Mouse (Mus musculus): ENCODE measurements at regions not wholly inside any gene's neighbourhood (a gene's known extent, or its start where the extent isn't known, plus 50 kb on each side); places are given as distances from the start of the nearest gene placed in this dataset.

GRCm38 (mm10) chr9:94219116-94219515 is 318.8 kb downstream of the 1190002N15Rik start:
- Histone ChIP-seq H3K4me3 (replicated peaks) (no peak overlapping the region), H3K9ac (no peak overlapping the region), H3K4me2 (no peak overlapping the region), H3K4me1 (no peaks in the 10 kb centered on the region), H3K36me3 (no peaks in the 10 kb centered on the region), H3K9me3 (no peaks in the 10 kb centered on the region), H3K27me3 (replicated peaks) (no peaks in the 10 kb centered on the region), H3K27ac (no peak overlapping the region)
- WGBS, result 63% methylated on average over 2 of the region's 2 CpGs
- no peak for ATAC-seq (ENCODE audit: insufficient read depth, low FRiP score, low read depth)

GRCm38 (mm10) chr9:94216414-94217279 is 321.2 kb downstream of the 1190002N15Rik start:
- no peak overlapping the region for H3K4me2 ChIP-seq
- ATAC-seq (ENCODE audit: insufficient read depth, low FRiP score, low read depth), result no peak
- WGBS, result 66% methylated on average over 8 of the region's 8 CpGs
- no peak overlapping the region for H3K9ac ChIP-seq
- H3K4me1 ChIP-seq, result no peaks in the 10 kb centered on the region
- H3K36me3 ChIP-seq, result no peaks in the 10 kb centered on the region
- no peaks in the 10 kb centered on the region for H3K9me3 ChIP-seq
- no peaks in the 10 kb centered on the region for H3K27me3 ChIP-seq (replicated peaks)
- no peak overlapping the region for H3K27ac ChIP-seq
- H3K4me3 ChIP-seq (replicated peaks), result no peak overlapping the region

- WGBS, result 33% methylated on average over 9 of the region's 9 CpGs
- no peak overlapping the region for H3K27ac ChIP-seq
- H3K4me3 ChIP-seq (replicated peaks), result no peak overlapping the region
- H3K4me1 ChIP-seq, result no peaks in the 10 kb centered on the region
- ATAC-seq (ENCODE audit: insufficient read depth, low FRiP score, low read depth), result no peak
- H3K9me3 ChIP-seq, result no peaks in the 10 kb centered on the region
- H3K36me3 ChIP-seq, result no peaks in the 10 kb centered on the region
- no peak overlapping the region for H3K9ac ChIP-seq
- no peaks in the 10 kb centered on the region for H3K27me3 ChIP-seq (replicated peaks)
- no peak overlapping the region for H3K4me2 ChIP-seq
Measured at GRCm38 (mm10) chr9:94210467-94211249, 327.2 kb downstream of the 1190002N15Rik start.

GRCm38 (mm10) chr9:94208987-94209386 is 328.9 kb downstream of the 1190002N15Rik start:
- H3K27ac ChIP-seq, result no peak overlapping the region
- H3K4me1 ChIP-seq, result no peaks in the 10 kb centered on the region
- no peaks in the 10 kb centered on the region for H3K27me3 ChIP-seq (replicated peaks)
- H3K9me3 ChIP-seq, result no peaks in the 10 kb centered on the region
- ATAC-seq (ENCODE audit: insufficient read depth, low FRiP score, low read depth), result no peak
- no peak overlapping the region for H3K4me2 ChIP-seq
- no peak overlapping the region for H3K4me3 ChIP-seq (replicated peaks)
- no peaks in the 10 kb centered on the region for H3K36me3 ChIP-seq
- H3K9ac ChIP-seq, result no peak overlapping the region
- 90% methylated on average over 3 of the region's 3 CpGs for WGBS

DNA sequence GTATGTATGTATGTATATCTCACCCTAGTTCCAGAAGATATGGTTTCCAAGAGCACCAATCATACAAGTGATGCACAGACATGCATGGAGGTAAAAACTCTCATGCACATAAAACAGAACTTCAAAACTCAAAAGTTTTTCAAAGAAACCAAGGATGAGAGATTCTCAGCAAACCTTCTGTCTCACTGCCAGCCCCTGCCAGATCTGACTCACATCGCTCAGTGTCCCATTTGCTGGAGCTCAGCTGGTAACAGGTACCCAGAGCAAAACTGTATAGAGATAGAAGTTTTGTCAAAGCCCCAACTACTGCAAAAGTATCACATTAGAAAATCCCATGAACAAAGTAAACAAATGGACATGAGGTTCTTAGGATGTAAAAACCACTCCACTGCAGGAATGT is 337.0 kb downstream of the 1190002N15Rik start:
- Histone ChIP-seq H3K4me3 (replicated peaks) (no peak overlapping the region), H3K4me2 (no peak overlapping the region), H3K9ac (no peak overlapping the region), H3K9me3 (no peaks in the 10 kb centered on the region), H3K36me3 (no peaks in the 10 kb centered on the region), H3K4me1 (no peaks in the 10 kb centered on the region), H3K27me3 (replicated peaks) (no peaks in the 10 kb centered on the region), H3K27ac (no peak overlapping the region)
- WGBS, result 81% methylated on average over 1 of the region's 1 CpGs
- ATAC-seq (ENCODE audit: insufficient read depth, low FRiP score, low read depth), result no peak

DNA sequence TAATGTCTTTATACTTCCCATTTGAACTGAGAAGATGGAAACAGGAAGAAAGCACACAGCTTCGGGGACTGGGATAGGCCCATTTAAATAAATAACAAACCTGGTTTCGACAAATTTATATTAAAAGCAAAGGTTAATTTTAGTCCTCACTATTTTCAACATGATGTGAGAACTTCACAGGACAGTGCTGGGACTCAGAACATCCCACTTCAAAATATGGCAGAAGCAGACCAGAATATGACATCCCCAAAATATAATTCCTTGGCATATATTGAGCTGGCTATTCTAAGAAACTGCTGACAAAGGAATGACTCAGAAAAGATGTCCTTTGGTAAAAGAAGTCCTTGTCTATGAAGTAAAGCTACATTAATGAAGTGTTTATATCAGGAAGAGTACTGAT is 338.0 kb downstream of the 1190002N15Rik start:
- no peaks in the 10 kb centered on the region for H3K4me1 ChIP-seq
- no peak overlapping the region for H3K27ac ChIP-seq
- H3K36me3 ChIP-seq, result no peaks in the 10 kb centered on the region
- no peak for ATAC-seq (ENCODE audit: insufficient read depth, low FRiP score, low read depth)
- no peaks in the 10 kb centered on the region for H3K27me3 ChIP-seq (replicated peaks)
- H3K9ac ChIP-seq, result no peak overlapping the region
- no peaks in the 10 kb centered on the region for H3K9me3 ChIP-seq
- WGBS, result 89% methylated on average over 2 of the region's 2 CpGs
- no peak overlapping the region for H3K4me2 ChIP-seq
- no peak overlapping the region for H3K4me3 ChIP-seq (replicated peaks)

DNA sequence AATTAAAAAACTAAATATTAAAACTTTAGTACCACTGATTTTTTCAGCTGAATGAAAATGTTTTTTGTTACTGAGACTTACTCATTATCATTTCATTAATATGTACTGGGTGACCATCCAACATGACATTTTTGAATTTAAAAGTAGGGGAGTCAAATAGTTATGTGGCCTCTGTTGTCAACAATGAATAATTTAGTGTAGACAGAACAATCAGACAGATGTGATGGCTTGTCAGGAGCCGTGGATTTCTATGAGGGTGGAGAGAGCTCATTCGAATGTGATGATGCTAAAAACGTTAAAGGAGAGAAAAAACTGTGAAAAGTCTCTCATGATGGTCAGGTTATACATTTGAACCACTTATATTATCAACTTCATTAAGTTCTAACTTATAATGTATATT is 346.8 kb downstream of the 1190002N15Rik start:
- 75% methylated on average over 3 of the region's 3 CpGs for WGBS
- H3K4me1 ChIP-seq, result no peaks in the 10 kb centered on the region
- ATAC-seq (ENCODE audit: insufficient read depth, low FRiP score, low read depth), result no peak

DNA sequence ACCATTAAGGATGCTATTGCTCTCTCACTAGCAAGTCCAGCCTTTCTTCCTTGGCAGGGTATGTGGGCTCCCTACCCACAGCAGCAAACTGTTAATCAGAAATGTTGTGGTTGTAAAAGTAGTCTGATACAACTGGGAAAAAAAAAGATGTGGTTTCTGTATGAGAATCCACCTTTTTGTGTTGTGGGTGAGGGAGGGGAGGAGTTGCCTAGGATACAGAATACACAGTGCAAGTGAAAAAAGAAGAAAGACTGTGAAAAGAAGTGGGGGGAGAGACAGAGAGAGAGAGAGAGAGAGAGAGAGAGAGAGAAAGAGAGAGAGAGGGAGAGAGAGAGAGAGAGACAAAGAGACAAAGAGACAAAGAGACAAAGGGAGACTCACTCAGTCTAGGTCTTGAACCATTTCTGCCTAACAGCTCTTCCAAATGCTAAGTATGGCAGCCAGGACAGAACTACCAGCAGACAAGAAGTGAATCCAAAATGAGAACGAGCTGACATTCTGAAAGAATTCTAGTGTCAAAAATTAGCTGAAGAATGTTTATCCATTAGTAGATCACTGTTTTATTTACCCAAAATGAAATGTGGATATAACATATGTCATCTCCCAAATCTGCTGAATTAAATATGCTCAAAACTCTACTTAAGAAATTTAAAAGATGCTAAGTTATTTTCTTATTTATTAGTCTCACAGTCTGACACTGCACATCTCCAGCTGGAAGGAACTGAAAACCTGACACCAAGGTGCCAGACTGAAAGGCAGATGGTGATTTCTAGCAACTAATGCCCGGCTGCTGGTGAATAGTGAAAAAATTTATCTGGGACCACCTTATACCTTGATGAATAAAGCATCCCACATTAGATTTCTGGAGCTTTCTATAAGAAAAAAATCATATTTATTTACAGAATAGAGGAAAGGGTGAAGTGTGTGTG is 347.7 kb downstream of the 1190002N15Rik start:
- no peak overlapping the region for H3K27ac ChIP-seq
- H3K9ac ChIP-seq, result no peak overlapping the region
- H3K4me3 ChIP-seq (replicated peaks), result no peak overlapping the region
- H3K4me2 ChIP-seq, result no peak overlapping the region
- H3K36me3 ChIP-seq, result no peaks in the 10 kb centered on the region
- no peaks in the 10 kb centered on the region for H3K4me1 ChIP-seq
- no peaks in the 10 kb centered on the region for H3K27me3 ChIP-seq (replicated peaks)
- WGBS, result 56% methylated on average over 2 of the region's 2 CpGs
- ATAC-seq (ENCODE audit: insufficient read depth, low FRiP score, low read depth), result no peak
- no peaks in the 10 kb centered on the region for H3K9me3 ChIP-seq

More for the DNA sequence above, 346.8 kb downstream of the 1190002N15Rik start:
- no peaks in the 10 kb centered on the region for H3K27me3 ChIP-seq (replicated peaks)
- no peak overlapping the region for H3K4me3 ChIP-seq (replicated peaks)
- no peak overlapping the region for H3K27ac ChIP-seq
- no peaks in the 10 kb centered on the region for H3K9me3 ChIP-seq
- H3K9ac ChIP-seq, result no peak overlapping the region
- H3K4me2 ChIP-seq, result no peak overlapping the region
- no peaks in the 10 kb centered on the region for H3K36me3 ChIP-seq

GRCm38 (mm10) chr9:94188124-94188523 is 349.8 kb downstream of the 1190002N15Rik start:
- no peak overlapping the region for H3K4me2 ChIP-seq
- H3K4me3 ChIP-seq (replicated peaks), result no peak overlapping the region
- H3K27ac ChIP-seq, result no peak overlapping the region
- no peak overlapping the region for H3K9ac ChIP-seq
- H3K9me3 ChIP-seq, result no peaks in the 10 kb centered on the region
- H3K36me3 ChIP-seq, result no peaks in the 10 kb centered on the region
- no peaks in the 10 kb centered on the region for H3K27me3 ChIP-seq (replicated peaks)
- no peak for ATAC-seq (ENCODE audit: insufficient read depth, low FRiP score, low read depth)
- H3K4me1 ChIP-seq, result no peaks in the 10 kb centered on the region

- 70% methylated on average over 2 of the region's 2 CpGs for WGBS
- Histone ChIP-seq H3K4me3 (replicated peaks) (no peak overlapping the region), H3K9me3 (no peaks in the 10 kb centered on the region), H3K4me2 (no peak overlapping the region), H3K9ac (no peak overlapping the region), H3K36me3 (no peaks in the 10 kb centered on the region), H3K4me1 (no peaks in the 10 kb centered on the region), H3K27me3 (replicated peaks) (no peaks in the 10 kb centered on the region), H3K27ac (no peak overlapping the region)
- no peak for ATAC-seq (ENCODE audit: insufficient read depth, low FRiP score, low read depth)
Measured at GRCm38 (mm10) chr9:94169905-94170612, 367.8 kb downstream of the 1190002N15Rik start.

DNA sequence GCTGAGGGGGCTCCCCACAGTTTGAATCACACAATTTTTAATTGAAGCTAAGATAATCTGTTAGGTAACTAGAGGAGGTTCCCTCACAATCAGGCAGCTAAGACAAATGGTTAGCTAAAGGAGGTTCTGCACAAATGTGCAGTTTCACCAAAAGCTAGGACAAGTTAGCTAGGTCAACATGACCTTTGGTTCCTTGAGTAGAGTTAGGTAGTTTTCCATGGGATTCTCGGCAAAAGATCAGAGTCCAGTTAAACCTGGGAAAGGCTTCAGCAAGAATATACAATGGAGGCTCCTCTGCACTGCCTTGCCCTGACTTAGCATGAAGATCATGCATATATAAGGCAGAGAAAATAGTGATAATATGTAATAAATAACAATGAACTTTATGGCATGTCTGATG is 374.2 kb downstream of the 1190002N15Rik start:
- Histone ChIP-seq H3K4me3 (replicated peaks) (no peak overlapping the region), H3K4me1 (no peaks in the 10 kb centered on the region), H3K36me3 (no peaks in the 10 kb centered on the region), H3K27ac (no peak overlapping the region), H3K27me3 (replicated peaks) (no peaks in the 10 kb centered on the region), H3K9ac (no peak overlapping the region), H3K9me3 (no peaks in the 10 kb centered on the region), H3K4me2 (no peak overlapping the region)
- ATAC-seq (ENCODE audit: insufficient read depth, low FRiP score, low read depth), result no peak
- 87% methylated on average over 1 of the region's 1 CpGs for WGBS

Data from stomach, embryonic 15.5 days (tissue).